Mouse (Mus musculus) cortical plate, adult 2 months (tissue): ENCODE results near the gene Gm3164. TPM values are rescaled to one million over a fixed set of nuclear protein-coding genes. Genes with fewer than 3 reads are reported as not detected.

Source experiments
- polyA plus RNA-seq: library from polyadenylated mRNA; depleted of rRNA; stranded (reverse); fragments of >200 nt; gene quantifications from 2 replicates; pipeline ENCODE4 v1.2.3, GENCODE M21; 2012; rRNA removed

The Gm3164 gene
- polyA plus RNA-seq, 1 experiment: 0.40 TPM

Other genes starting within 250 kb of the Gm3164 start
- gene Gm2974, start 232.9 kb upstream of the Gm3164 start, polyA plus RNA-seq: 0.81 and 1.1 TPM in 2 replicates
- not detected in 2 replicates for gene Gm3138, start 165.8 kb upstream of the Gm3164 start, polyA plus RNA-seq
- not detected in 2 replicates for gene Gm3149, start 98.2 kb upstream of the Gm3164 start, polyA plus RNA-seq
- 0.50 and 0.81 TPM in 2 replicates for gene 2610042L04Rik, start 80.7 kb upstream of the Gm3164 start, polyA plus RNA-seq
- gene Gm3159, start 17.9 kb upstream of the Gm3164 start, polyA plus RNA-seq: not detected in 2 replicates
- gene Gm3173, start 15.5 kb downstream of the Gm3164 start, polyA plus RNA-seq: 1.8 TPM in 1 of 2 replicates, not detected in the other
- gene Gm3182, start 66.3 kb downstream of the Gm3164 start, polyA plus RNA-seq: 0.06 and 0.08 TPM in 2 replicates
- gene Gm3047, start 140.0 kb downstream of the Gm3164 start, polyA plus RNA-seq: not detected in 2 replicates
- gene Gm8159, start 216.9 kb downstream of the Gm3164 start, polyA plus RNA-seq: 0.30 and 0.40 TPM in 2 replicates
- 0.98 and 1.2 TPM in 2 replicates for gene Gm3239, start 248.7 kb downstream of the Gm3164 start, polyA plus RNA-seq